Mouse (Mus musculus): ENCODE data around the gene Abhd17c. TPM values are rescaled to one million over a fixed set of nuclear protein-coding genes. Genes with fewer than 3 reads are reported as not detected.

Gene Abhd17c
- total and polyA plus RNA-seq, 3 experiments = 33.5 to 55.7 TPM; not detected in 1

DNA sequence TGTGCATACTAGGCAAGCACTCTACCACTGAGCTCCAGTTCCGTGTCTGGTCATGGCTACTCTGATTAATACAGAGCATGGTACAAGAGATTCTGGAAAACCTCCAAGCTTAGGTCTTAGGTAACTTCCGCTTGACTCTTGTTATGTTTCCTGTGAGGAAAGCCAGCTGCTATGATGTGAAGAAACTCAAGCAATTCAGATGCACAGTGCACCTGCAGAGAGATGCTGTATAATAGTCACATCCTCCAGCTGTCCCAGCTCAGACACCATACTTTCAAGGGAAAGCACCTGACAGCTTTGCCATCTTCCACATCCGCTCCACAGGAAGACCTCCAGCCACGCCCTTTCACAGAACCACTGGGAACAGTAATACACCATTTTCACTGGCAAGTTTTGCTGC, 21.7 kb upstream of the Abhd17c start:
- no peaks in the 10 kb centered on the region; a peak in 1 of 4 replicates for H3K27me3 ChIP-seq (ENCODE audit: control insufficient read depth in 1 of 2, insufficient read depth in 2 of 2, low read length in 2 of 2)
- no peaks in the 10 kb centered on the region for H3K9me3 ChIP-seq (replicated peaks; ENCODE audit: insufficient read depth, low read length)
- no peak for DNase-seq (ENCODE audit: low read depth, low spot score)
- H3K9ac ChIP-seq (ENCODE audit: control insufficient read depth, low read depth, low read length, poor library complexity, severe bottlenecking) = no peak overlapping the region
- peaks cover 0 to 5% of the 10 kb centered on the region in 2 experiments; a peak in 2 of 4 replicates for H3K36me3 ChIP-seq (ENCODE audit: control insufficient read depth in 1 of 2, insufficient read depth in 2 of 2, low read length in 2 of 2)
- H3K4me1 ChIP-seq (ENCODE audit: control insufficient read depth in 1 of 2, insufficient read depth in 2 of 2, low read length in 2 of 2) = peaks cover 0 to 3% of the 10 kb centered on the region in 2 experiments; a peak in 3 of 4 replicates
- no peak overlapping the region for H3K27ac ChIP-seq (ENCODE audit: control insufficient read depth, low read depth, low read length)
- H3K4me3 ChIP-seq (ENCODE audit: control insufficient read depth in 1 of 2, insufficient read depth in 1 of 2, low read depth in 2 of 2, low read length in 2 of 2) = no peak overlapping the region
- TF ChIP-seq JUND (IDR thresholded peaks at IDR 0.05; ENCODE audit: low read depth, low read length) (no peak), MEF2A (IDR thresholded peaks at IDR 0.05; ENCODE audit: extremely low read depth, insufficient replicate concordance, low read depth, low read length, poor library complexity, severe bottlenecking) (no peak), TCF12 (IDR thresholded peaks at IDR 0.05; ENCODE audit: low read depth, low read length) (no peak), CTCF (IDR thresholded peaks at IDR 0.05 in 2 of 3, conservative IDR thresholded peaks at IDR 0.05 in 1 of 3; ENCODE audit: control insufficient read depth in 1 of 3, insufficient read depth in 1 of 3, low read depth in 2 of 3, low read length in 3 of 3, poor library complexity in 1 of 3, severe bottlenecking in 1 of 3) (no peak), NRF1 (IDR thresholded peaks at IDR 0.05; ENCODE audit: insufficient read depth, low read depth, low read length, poor library complexity, severe bottlenecking) (no peak), SMC3 (IDR thresholded peaks at IDR 0.05; ENCODE audit: low read depth, low read length) (no peak), GATA1 (IDR thresholded peaks at IDR 0.05; ENCODE audit: low read depth, low read length) (no peak), KAT2A (conservative IDR thresholded peaks at IDR 0.05; ENCODE audit: low read depth, low read length) (no peak), ZC3H11A (IDR thresholded peaks at IDR 0.05; ENCODE audit: low read depth, low read length) (no peak), POLR2A (IDR thresholded peaks at IDR 0.05; ENCODE audit: control insufficient read depth in 1 of 2, insufficient read depth in 1 of 2, low read depth in 1 of 2, low read length in 2 of 2, poor library complexity in 1 of 2) (no peak), USF2 (IDR thresholded peaks at IDR 0.05; ENCODE audit: borderline replicate concordance in 1 of 2, insufficient read depth in 1 of 2, low read depth in 1 of 2, low read length in 2 of 2) (no peak), BHLHE40 (IDR thresholded peaks at IDR 0.05; ENCODE audit: borderline replicate concordance, low read depth, low read length) (no peak), POLR2AphosphoS2 (IDR thresholded peaks at IDR 0.05; ENCODE audit: low read length) (no peak), E2F4 (IDR thresholded peaks at IDR 0.05; ENCODE audit: borderline replicate concordance, low read depth, low read length) (no peak), MYB (IDR thresholded peaks at IDR 0.05; ENCODE audit: low read depth, low read length) (no peak), MAFK (IDR thresholded peaks at IDR 0.05; ENCODE audit: borderline replicate concordance, low read depth, low read length) (no peak), NELFE (IDR thresholded peaks at IDR 0.05; ENCODE audit: low read depth, low read length) (no peak), CHD2 (IDR thresholded peaks at IDR 0.05; ENCODE audit: low read length) (no peak), EP300 (IDR thresholded peaks at IDR 0.05; ENCODE audit: low read depth in 1 of 2, low read length in 2 of 2) (no peak)
- H3K79me2 ChIP-seq (ENCODE audit: control insufficient read depth, insufficient read depth, low read length, poor library complexity) = no peaks in the 10 kb centered on the region

DNA sequence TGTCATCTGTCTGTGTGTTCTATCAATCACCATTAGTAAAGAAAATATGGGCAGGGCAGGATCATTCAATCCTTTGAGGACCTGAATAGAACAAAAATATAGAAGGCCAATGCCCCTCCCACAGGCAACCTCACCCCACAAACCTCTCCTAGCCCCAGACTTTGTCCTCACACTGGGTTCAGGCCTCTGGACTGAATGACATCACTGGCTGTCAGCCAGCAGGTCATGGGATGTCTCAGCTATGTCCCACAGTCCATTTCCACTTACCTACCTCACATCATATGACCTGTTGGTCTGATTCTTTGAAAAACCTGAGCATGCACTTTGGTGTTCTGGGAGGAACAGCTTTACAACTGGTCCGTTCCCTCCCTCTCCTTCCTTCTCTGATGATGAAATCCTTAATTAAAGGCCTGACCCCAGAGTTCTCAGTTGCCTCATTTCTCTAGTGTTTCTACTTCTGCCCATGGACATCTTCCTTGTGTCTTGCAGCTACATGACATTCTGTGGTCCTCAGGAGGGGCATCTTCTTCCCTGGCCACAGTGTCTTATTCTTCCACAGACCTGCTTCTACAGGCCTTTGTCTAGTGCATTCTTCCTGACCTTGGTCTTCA, 19.6 kb upstream of the Abhd17c start:
- TF ChIP-seq ZMIZ1 (IDR thresholded peaks at IDR 0.05; ENCODE audit: low read depth, low read length) = no peak
- TF ChIP-seq UBTF (IDR thresholded peaks at IDR 0.05; ENCODE audit: borderline replicate concordance, insufficient read depth, low read depth, low read length) = no peak
- no peak for TF ChIP-seq ETS1 (IDR thresholded peaks at IDR 0.05; ENCODE audit: low read depth, low read length)
- TF ChIP-seq KAT2A (conservative IDR thresholded peaks at IDR 0.05; ENCODE audit: low read depth, low read length) = no peak
- TF ChIP-seq POLR2AphosphoS5 (IDR thresholded peaks at IDR 0.05; ENCODE audit: borderline replicate concordance, low read depth, low read length) = no peak
- TF ChIP-seq BHLHE40 (IDR thresholded peaks at IDR 0.05; ENCODE audit: borderline replicate concordance, low read depth, low read length) = no peak
- no peak for TF ChIP-seq NRF1 (IDR thresholded peaks at IDR 0.05; ENCODE audit: insufficient read depth, low read depth, low read length, poor library complexity, severe bottlenecking)
- TF ChIP-seq ELF1 (IDR thresholded peaks at IDR 0.05; ENCODE audit: low read depth, low read length) = no peak
- Histone ChIP-seq H3K27me3 (ENCODE audit: control insufficient read depth in 1 of 2, insufficient read depth in 2 of 2, low read length in 2 of 2) (no peaks in the 10 kb centered on the region; a peak in 1 of 4 replicates), H3K4me3 (ENCODE audit: control insufficient read depth in 1 of 2, insufficient read depth in 1 of 2, low read depth in 2 of 2, low read length in 2 of 2) (no peak overlapping the region), H3K27ac (ENCODE audit: control insufficient read depth, low read depth, low read length) (no peak overlapping the region), H3K4me1 (ENCODE audit: control insufficient read depth in 1 of 2, insufficient read depth in 2 of 2, low read length in 2 of 2) (peaks cover 0 to 19% of the 10 kb centered on the region in 2 experiments; a peak in 3 of 4 replicates), H3K79me2 (ENCODE audit: control insufficient read depth, insufficient read depth, low read length, poor library complexity) (no peaks in the 10 kb centered on the region), H3K9ac (ENCODE audit: control insufficient read depth, low read depth, low read length, poor library complexity, severe bottlenecking) (no peak overlapping the region), H3K36me3 (ENCODE audit: control insufficient read depth in 1 of 2, insufficient read depth in 2 of 2, low read length in 2 of 2) (peaks cover 0 to 20% of the 10 kb centered on the region in 2 experiments; a peak in 2 of 4 replicates), H3K9me3 (replicated peaks; ENCODE audit: insufficient read depth, low read length) (no peaks in the 10 kb centered on the region)
- no peak for DNase-seq (ENCODE audit: low read depth, low spot score)

All from MEL (cell line).